In genomic region chr2:154986609-154987008, GRCm38 (mm10) we compare ENCODE assay signal across 19 mouse cellular contexts. TPM values are rescaled to one million over a fixed set of nuclear protein-coding genes. Genes with fewer than 3 reads are reported as not detected.
DNase-seq lines count a peak whose midpoint lies in the region; ATAC-seq and TF ChIP-seq lines count a peak whose summit lies in the region.
"Had no signal": no experiment of that assay in that cellular context is flagged by ENCODE, and none has a peak within 500 bp of the region (broad histone marks: within the 10 kb centered on the region; RNA-seq: fewer than 3 reads in every experiment).

No protein-coding gene starts in this region.

- no peak for TF ChIP-seq POLR2A in MEL (IDR thresholded peaks at IDR 0.05; ENCODE audit: control insufficient read depth in 1 of 2, insufficient read depth in 1 of 2, low read depth in 1 of 2, low read length in 2 of 2, poor library complexity in 1 of 2)

- H3K4me1 ChIP-seq in MEL (ENCODE audit: control insufficient read depth in 1 of 2, insufficient read depth in 2 of 2, low read length in 2 of 2), result no peaks in the 10 kb centered on the region
- H3K4me1 ChIP-seq: forebrain, embryonic 15.5 days; liver, embryonic 13.5 days; midbrain, embryonic 13.5 days; stomach, embryonic 15.5 days had no signal

- H3K27ac ChIP-seq in left cerebral cortex, adult 2 months, result no peak overlapping the region
- no peak overlapping the region for H3K27ac ChIP-seq in MEL (ENCODE audit: control insufficient read depth, low read depth, low read length)
- H3K27ac ChIP-seq: forebrain, embryonic 15.5 days; hindbrain, postnatal 0 days; liver, embryonic 13.5 days; midbrain, embryonic 13.5 days; stomach, embryonic 15.5 days had no signal

- no peaks in the 10 kb centered on the region for H3K79me2 ChIP-seq in MEL (ENCODE audit: control insufficient read depth, insufficient read depth, low read length, poor library complexity)

- no peak overlapping the region for H3K9ac ChIP-seq in MEL (ENCODE audit: control insufficient read depth, low read depth, low read length, poor library complexity, severe bottlenecking)
- H3K9ac ChIP-seq: forebrain, embryonic 15.5 days; liver, embryonic 13.5 days; midbrain, embryonic 13.5 days; stomach, embryonic 15.5 days had no signal

- intact Hi-C loops in left cerebral cortex, adult 2 months (cut with DNase I), result no loop called here
- intact Hi-C loops in left cerebral cortex, postnatal 25 days (cut with DNase I), result no loop called here

- peaks cover 11 to 25% of the 10 kb centered on the region in 2 experiments for H3K27me3 ChIP-seq in MEL (ENCODE audit: control insufficient read depth in 1 of 2, insufficient read depth in 2 of 2, low read length in 2 of 2)
- H3K27me3 ChIP-seq: forebrain, embryonic 15.5 days; liver, embryonic 13.5 days; midbrain, embryonic 13.5 days; stomach, embryonic 15.5 days had no signal

- no peak for DNase-seq in left cerebral cortex, adult 2 months (ENCODE audit: extremely low spot score in 1 of 2, low spot score in 2 of 2)
- no peak for DNase-seq in left cerebral cortex, postnatal 25 days (ENCODE audit: low spot score in 2 of 2)
- DNase-seq in thymus, postnatal 14 days, result peak; percentile 12
- DNase-seq in thymus, adult 18-20 months, result no peak
- peak; percentile 9 for DNase-seq in MEL (ENCODE audit: low read depth, low spot score)
- DNase-seq in cerebellum, postnatal 36 days, result no peak
- DNase-seq: adrenal gland, postnatal 25 days; cerebellum, adult 9-11 months; gastrocnemius, postnatal 10 days; heart, postnatal 14 days; liver, embryonic 13.5 days; lung, postnatal 4 days; right cerebral cortex, adult 18-20 months; spleen, adult 18-20 months had no signal

- no peaks in the 10 kb centered on the region for H3K9me3 ChIP-seq in MEL (replicated peaks; ENCODE audit: insufficient read depth, low read length)
- H3K9me3 ChIP-seq: forebrain, embryonic 15.5 days; liver, embryonic 13.5 days; midbrain, embryonic 13.5 days; stomach, embryonic 15.5 days had no signal

- no peaks in the 10 kb centered on the region; a peak in 1 of 4 replicates for H3K36me3 ChIP-seq in MEL (ENCODE audit: control insufficient read depth in 1 of 2, insufficient read depth in 2 of 2, low read length in 2 of 2)
- H3K36me3 ChIP-seq: forebrain, embryonic 15.5 days; liver, embryonic 13.5 days; midbrain, embryonic 13.5 days; stomach, embryonic 15.5 days had no signal

- TF ChIP-seq CTCF in left cerebral cortex, adult 2 months (IDR thresholded peaks at IDR 0.05), result peak; percentile 22
- peak; percentile 31 to 46 (median 45); a peak in 5 of 6 replicates for TF ChIP-seq CTCF in MEL (IDR thresholded peaks at IDR 0.05 in 2 of 3, conservative IDR thresholded peaks at IDR 0.05 in 1 of 3; ENCODE audit: control insufficient read depth in 1 of 3, insufficient read depth in 1 of 3, low read depth in 2 of 3, low read length in 3 of 3, poor library complexity in 1 of 3, severe bottlenecking in 1 of 3)

- no peak overlapping the region for H3K4me3 ChIP-seq in left cerebral cortex, adult 2 months
- H3K4me3 ChIP-seq in MEL (ENCODE audit: control insufficient read depth in 1 of 2, insufficient read depth in 1 of 2, low read depth in 2 of 2, low read length in 2 of 2), result no peak overlapping the region
- H3K4me3 ChIP-seq: forebrain, embryonic 15.5 days; liver, embryonic 13.5 days; midbrain, embryonic 13.5 days; stomach, embryonic 15.5 days had no signal

- peak; percentile 31 for TF ChIP-seq RAD21 in MEL (IDR thresholded peaks at IDR 0.05; ENCODE audit: low read depth, low read length)

- TF ChIP-seq EP300 in MEL (IDR thresholded peaks at IDR 0.05; ENCODE audit: low read depth in 1 of 2, low read length in 2 of 2), result no peak

- ATAC-seq in megakaryocyte progenitor cell, adult 5-6 weeks (replicated peaks; ENCODE audit: poor library complexity), result no peak
- ATAC-seq: forebrain, embryonic 15.5 days; hindbrain, postnatal 0 days; midbrain, embryonic 13.5 days had no signal

TF ChIP-seq in MEL, 35 proteins besides CTCF, POLR2A, EP300 and RAD21:
- TF ChIP-seq SMC3 (IDR thresholded peaks at IDR 0.05; ENCODE audit: low read depth, low read length) (peak; percentile 27), POLR2AphosphoS2 (IDR thresholded peaks at IDR 0.05; ENCODE audit: low read length) (no peak), ZC3H11A (IDR thresholded peaks at IDR 0.05; ENCODE audit: low read depth, low read length) (peak; percentile 20; the same call in 1 of the 2 replicates), MYC (IDR thresholded peaks at IDR 0.05; ENCODE audit: low read depth, low read length) (0 out of 2 replicates have a peak, but pooled peaks have one; percentile 29), ZNF384 (IDR thresholded peaks at IDR 0.05; ENCODE audit: low read depth, low read length) (0 out of 2 replicates have a peak, but pooled peaks have one; percentile 21)

RNA-seq across cellular contexts. Expression of gene Gm14226, which starts 31.5 kb away (rescaled TPM):
- total RNA-seq in left cerebral cortex, adult 2 months (2021), result under 1 TPM; 0.09 to 0.35 TPM
- under 1 TPM; 0.11 to 0.16 TPM for total RNA-seq in left cerebral cortex, postnatal 25 days (2021)
- total RNA-seq in MEL (2012; rRNA removed), result 0.08 and 0.13 TPM in 2 replicates
- under 1 TPM in 1 of 2 experiments, not detected in 1; 0.07 TPM for polyA plus RNA-seq in MEL (2012; ENCODE audit: insufficient read depth in 1 of 2, insufficient read length in 2 of 2, low read depth in 1 of 2, low replicate concordance in 2 of 2, missing spikeins in 1 of 2)
- not detected in 2 replicates for total RNA-seq in megakaryocyte progenitor cell, adult 5-6 weeks (2015)
- not detected in 2 replicates for total RNA-seq in megakaryocyte progenitor cell, adult 5-6 weeks (2017)
- total RNA-seq: gastrocnemius, postnatal 10 days had no signal

Comparison
In these comparisons a context has a peak if more than half of its experiments do, and no peak if none do; other contexts are left out.
1. DNase-seq: peak in thymus, postnatal 14 days (single experiment) and MEL (single experiment); none in left cerebral cortex, adult 2 months (0 of 2), left cerebral cortex, postnatal 25 days (0 of 2), thymus, adult 18-20 months (0 of 2) and cerebellum, postnatal 36 days (0 of 2).